Mouse (Mus musculus) CH12.LX (cell line): ENCODE measurements around the gene Fer. TPM values are rescaled to one million over a fixed set of nuclear protein-coding genes. Genes with fewer than 3 reads are reported as not detected.

Experiments used
- DNase-seq: peaks from one replicate; pipeline ENCODE4 v3.0.0-alpha.2; 2013; ENCODE audit errors: extremely low read depth
- H3K27ac ChIP-seq: 2 replicates; pipeline ENCODE4 v1.5.1; 2012; ENCODE audit warnings: low read depth, mild to moderate bottlenecking, control low read depth, moderate library complexity; ENCODE audit not compliant: insufficient read depth
- H3K27me3 ChIP-seq: replicated peaks from 2 replicates; pipeline ENCODE3; 2012; ENCODE audit warnings: inconsistent platforms
- H3K36me3 ChIP-seq, 2 experiments: replicated peaks in 1 of 2; 2 replicates each; pipeline versions ENCODE3 to v1.6.1; 2012; ENCODE audit warnings: inconsistent platforms in 1 of 2, low read length in 1 of 2, mild to moderate bottlenecking in 1 of 2, mixed read lengths in 1 of 2, moderate library complexity in 1 of 2; ENCODE audit not compliant: control insufficient read depth in 1 of 2, insufficient read depth in 1 of 2
- H3K4me1 ChIP-seq, 2 experiments: 2 replicates each; pipeline ENCODE4 v1.6.1; 2012; ENCODE audit warnings: inconsistent platforms in 1 of 2, moderate library complexity in 1 of 2; ENCODE audit not compliant: insufficient read depth in 2 of 2, control insufficient read depth in 1 of 2
- H3K4me2 ChIP-seq: 2 replicates; pipeline ENCODE4 v1.6.1; 2012; ENCODE audit warnings: low read depth, mild to moderate bottlenecking, control low read depth; ENCODE audit not compliant: poor library complexity, insufficient read depth, severe bottlenecking
- H3K4me3 ChIP-seq, 3 experiments: fragments of 150-350 bp in 1 of 3; sonication (generic) in 1 of 3; replicated peaks in 1 of 3; 2 replicates each; pipeline versions ENCODE3 to v1.5.1; 2011 to 2012; ENCODE audit warnings: low read depth in 2 of 3, low read length in 2 of 3, mild to moderate bottlenecking in 2 of 3, moderate library complexity in 2 of 3, control low read depth in 1 of 3, improper control_type of control experiment in 1 of 3, inconsistent platforms in 1 of 3, mixed read lengths in 1 of 3; ENCODE audit not compliant: poor library complexity in 1 of 3
- H3K79me2 ChIP-seq: replicated peaks from 2 replicates; pipeline ENCODE4 v1.6.1; 2012; ENCODE audit warnings: mild to moderate bottlenecking, moderate library complexity; ENCODE audit not compliant: control insufficient read depth, poor library complexity, insufficient read depth, severe bottlenecking; ENCODE audit errors: extremely low read depth
- H3K9ac ChIP-seq: 2 replicates; pipeline ENCODE4 v1.6.1; 2012; ENCODE audit warnings: low read depth, mild to moderate bottlenecking, control low read depth, moderate library complexity; ENCODE audit not compliant: insufficient read depth
- H3K9me3 ChIP-seq: replicated peaks from 2 replicates; pipeline ENCODE3; 2012; ENCODE audit warnings: low read length, inconsistent platforms, mixed read lengths
- BHLHE40 ChIP-seq: IDR thresholded peaks from 2 replicates; pipeline ENCODE4 v1.6.1; 2011; ENCODE audit warnings: mild to moderate bottlenecking, low read depth, low read length, improper control_type of control experiment
- CHD2 ChIP-seq: IDR thresholded peaks from 2 replicates; pipeline ENCODE4 v1.6.1; 2011; ENCODE audit warnings: low read length, improper control_type of control experiment
- CTCF ChIP-seq, 2 experiments: IDR thresholded peaks in 1 of 2; conservative IDR thresholded peaks in 1 of 2; 2 replicates each; pipeline ENCODE4 v1.5.1; 2011 to 2012; ENCODE audit warnings: low read depth in 2 of 2, low read length in 2 of 2, improper control_type of control experiment in 1 of 2, inconsistent platforms in 1 of 2, mild to moderate bottlenecking in 1 of 2, moderate library complexity in 1 of 2
- E2F4 ChIP-seq: IDR thresholded peaks from 2 replicates; pipeline ENCODE4 v1.6.1; 2011; ENCODE audit warnings: low read depth, low read length, improper control_type of control experiment; ENCODE audit not compliant: insufficient replicate concordance
- ELF1 ChIP-seq: IDR thresholded peaks from 2 replicates; pipeline ENCODE4 v1.6.1; 2014; ENCODE audit warnings: low read depth, mild to moderate bottlenecking, inconsistent platforms, low read length, improper control_type of control experiment
- EP300 ChIP-seq: IDR thresholded peaks from 2 replicates; pipeline ENCODE4 v1.6.1; 2011; ENCODE audit warnings: low read length, improper control_type of control experiment
- ETS1 ChIP-seq: conservative IDR thresholded peaks from 2 replicates; pipeline ENCODE4 v1.6.1; 2012; ENCODE audit warnings: low read depth, mild to moderate bottlenecking, inconsistent platforms, low read length, improper control_type of control experiment, moderate library complexity
- GABPA ChIP-seq: IDR thresholded peaks from 2 replicates; pipeline ENCODE4 v1.6.1; 2012; ENCODE audit warnings: low read depth, low read length, improper control_type of control experiment, inconsistent platforms; ENCODE audit not compliant: insufficient replicate concordance
- JUN ChIP-seq: IDR thresholded peaks from 2 replicates; pipeline ENCODE4 v1.6.1; 2011; ENCODE audit warnings: low read depth, mild to moderate bottlenecking, low read length, improper control_type of control experiment, moderate library complexity; ENCODE audit not compliant: insufficient read depth
- JUND ChIP-seq: conservative IDR thresholded peaks from 2 replicates; pipeline ENCODE4 v1.6.1; 2011; ENCODE audit warnings: low read depth, low read length, improper control_type of control experiment
- KAT2A ChIP-seq: IDR thresholded peaks from 2 replicates; pipeline ENCODE4 v1.6.1; 2012; ENCODE audit warnings: low read length, improper control_type of control experiment, inconsistent platforms; ENCODE audit not compliant: insufficient replicate concordance
- MAFK ChIP-seq: IDR thresholded peaks from 2 replicates; pipeline ENCODE4 v1.6.1; 2011; ENCODE audit warnings: low read length, improper control_type of control experiment; ENCODE audit not compliant: insufficient replicate concordance
- MAZ ChIP-seq: IDR thresholded peaks from 2 replicates; pipeline ENCODE4 v1.6.1; 2012; ENCODE audit warnings: low read depth, mild to moderate bottlenecking, inconsistent platforms, low read length, improper control_type of control experiment, moderate library complexity
- MEF2A ChIP-seq: IDR thresholded peaks from 2 replicates; pipeline ENCODE4 v1.6.1; 2014; ENCODE audit warnings: low read depth, mild to moderate bottlenecking, inconsistent platforms, low read length, improper control_type of control experiment, borderline replicate concordance
- MXI1 ChIP-seq: IDR thresholded peaks from 2 replicates; pipeline ENCODE4 v1.6.1; 2011; ENCODE audit warnings: mild to moderate bottlenecking, low read depth, low read length, improper control_type of control experiment
- NELFE ChIP-seq: IDR thresholded peaks from 2 replicates; pipeline ENCODE4 v1.6.1; 2011; ENCODE audit warnings: low read depth, low read length, improper control_type of control experiment
- NRF1 ChIP-seq: IDR thresholded peaks from 2 replicates; pipeline ENCODE4 v1.6.1; 2014; ENCODE audit warnings: low read depth, mild to moderate bottlenecking, inconsistent platforms, low read length, improper control_type of control experiment, moderate library complexity
- PAX5 ChIP-seq: IDR thresholded peaks from 2 replicates; pipeline ENCODE4 v1.6.1; 2012; ENCODE audit warnings: low read length, inconsistent platforms, mixed read lengths
- RAD21 ChIP-seq: IDR thresholded peaks from 2 replicates; pipeline ENCODE4 v1.6.1; 2011; ENCODE audit warnings: low read depth, mild to moderate bottlenecking, low read length, improper control_type of control experiment, moderate library complexity
- RCOR1 ChIP-seq: conservative IDR thresholded peaks from 2 replicates; pipeline ENCODE4 v1.6.1; 2012; ENCODE audit warnings: low read depth, mild to moderate bottlenecking, inconsistent platforms, low read length, improper control_type of control experiment
- SMC3 ChIP-seq: IDR thresholded peaks from 2 replicates; pipeline ENCODE4 v1.6.1; 2011; ENCODE audit warnings: low read depth, low read length, improper control_type of control experiment
- TCF12 ChIP-seq: IDR thresholded peaks from 2 replicates; pipeline ENCODE4 v1.6.1; 2014; ENCODE audit warnings: low read depth, mild to moderate bottlenecking, inconsistent platforms, low read length, improper control_type of control experiment
- UBTF ChIP-seq: IDR thresholded peaks from 2 replicates; pipeline ENCODE4 v1.6.1; 2012; ENCODE audit warnings: low read depth, mild to moderate bottlenecking, inconsistent platforms, low read length, improper control_type of control experiment, moderate library complexity
- USF2 ChIP-seq: conservative IDR thresholded peaks from 2 replicates; pipeline ENCODE4 v1.6.1; 2011; ENCODE audit warnings: low read depth, low read length, improper control_type of control experiment
- ZC3H11A ChIP-seq: IDR thresholded peaks from 2 replicates; pipeline ENCODE4 v1.6.1; 2012; ENCODE audit warnings: low read depth, mild to moderate bottlenecking, inconsistent platforms, low read length, improper control_type of control experiment
- ZMIZ1 ChIP-seq: IDR thresholded peaks from 2 replicates; pipeline ENCODE4 v1.6.1; 2012; ENCODE audit warnings: low read depth, mild to moderate bottlenecking, inconsistent platforms, low read length, improper control_type of control experiment
- ZNF384 ChIP-seq: IDR thresholded peaks from 2 replicates; pipeline ENCODE4 v1.6.1; 2012; ENCODE audit warnings: low read depth, low read length, improper control_type of control experiment, inconsistent platforms
- dilution Hi-C: fragments of 300-500 bp; cut with MboI; formaldehyde crosslinking; loops from 2 replicates; pipeline ENCODE4 v1.14.3; 2020; ENCODE audit warnings: low sequenced_read_pairs; ENCODE audit not compliant: extremely low pct_unique_long_range_greater_than_20kb, extremely low pct_ligation_motif_present
- in situ Hi-C: fragments of 300-500 bp; cut with MboI; formaldehyde crosslinking; loops from 3 replicates; pipeline ENCODE4 v1.14.3; 2019; ENCODE audit warnings: low sequenced_read_pairs, low pct_ligation_motif_present, low pct_unique_long_range_greater_than_20kb, mixed read lengths
- polyA plus RNA-seq: library from polyadenylated mRNA; unstranded; fragments of >175 nt; gene quantifications from 2 replicates; pipeline ENCODE4 v1.2.1, GENCODE M21; 2012; ENCODE audit warnings: low read depth; ENCODE audit not compliant: insufficient read length
- total RNA-seq, 2 experiments: library from RNA; depleted of rRNA; stranded (reverse); fragments of 300-350 nt in 1 of 2; fragments of >200 nt in 1 of 2; gene quantifications; 2 replicates each; pipeline ENCODE4 v1.2.3; 2012 to 2014

Gene Fer
- total and polyA plus RNA-seq, 3 experiments, result 4.3 to 4.9 (median 4.5) TPM

DNA sequence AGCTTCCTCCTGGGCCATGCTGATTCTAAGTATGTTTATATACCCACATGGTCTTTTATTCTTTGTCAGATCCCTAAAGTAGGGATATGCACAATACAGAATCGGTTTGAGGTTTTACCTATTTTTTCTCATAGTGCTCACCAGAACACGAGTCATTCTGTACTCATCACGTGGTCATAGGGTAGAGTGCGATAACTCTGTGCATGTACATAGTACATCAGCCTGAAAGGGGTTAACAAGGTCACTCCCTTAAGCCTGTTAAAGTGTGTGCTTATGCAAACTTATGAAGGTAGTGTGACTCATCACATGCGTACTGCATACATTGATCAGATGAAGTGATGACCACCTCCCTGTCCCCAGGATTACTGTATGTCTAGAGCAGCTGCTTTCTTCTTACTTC lies 245.9 kb downstream of the Fer start:
- no peak overlapping the region for H3K27ac ChIP-seq
- no peak for DNase-seq
- no peaks in the 10 kb centered on the region for H3K27me3 ChIP-seq
- no peaks in the 10 kb centered on the region for H3K79me2 ChIP-seq
- dilution Hi-C loops, result no loop called here
- no peaks in the 10 kb centered on the region for H3K36me3 ChIP-seq
- H3K4me3 ChIP-seq, result no peak overlapping the region
- TF ChIP-seq RAD21 (no peak), CTCF (conservative IDR thresholded peaks at IDR 0.05 in 1 of 2, IDR thresholded peaks at IDR 0.05 in 1 of 2; ENCODE audit: low read depth in 2 of 2, low read length in 2 of 2) (no peak), SMC3 (no peak), UBTF (no peak), ZC3H11A (no peak), MEF2A (no peak), ZNF384 (no peak), MXI1 (no peak), JUN (no peak), MAZ (no peak), NELFE (no peak), USF2 (no peak), MAFK (no peak), KAT2A (no peak), E2F4 (no peak)
- no peak overlapping the region for H3K4me2 ChIP-seq
- no peaks in the 10 kb centered on the region for H3K4me1 ChIP-seq
- in situ Hi-C loops, result no loop called here
- H3K9me3 ChIP-seq, result no peaks in the 10 kb centered on the region
- H3K9ac ChIP-seq, result no peak overlapping the region

GRCm38 (mm10) chr17:64109871-64110270 lies 247.0 kb downstream of the Fer start:
- no peak overlapping the region for H3K9ac ChIP-seq
- TF ChIP-seq E2F4, result no peak
- TF ChIP-seq ZC3H11A, result no peak
- no peak for TF ChIP-seq UBTF
- no peak for TF ChIP-seq GABPA
- no peak for TF ChIP-seq PAX5
- TF ChIP-seq BHLHE40, result no peak
- no peak for TF ChIP-seq MXI1
- TF ChIP-seq JUND, result no peak
- TF ChIP-seq NRF1, result no peak
- TF ChIP-seq RAD21, result no peak
- no peak for TF ChIP-seq TCF12
- TF ChIP-seq ZMIZ1, result no peak
- no peak for TF ChIP-seq ETS1
- no peak for TF ChIP-seq RCOR1
- no peak for TF ChIP-seq CHD2
- TF ChIP-seq KAT2A, result no peak
- no peak for TF ChIP-seq ELF1
- TF ChIP-seq EP300, result no peak
- no peaks in the 10 kb centered on the region for H3K79me2 ChIP-seq
- H3K4me1 ChIP-seq, result no peaks in the 10 kb centered on the region
- dilution Hi-C loops (no loop called here), in situ Hi-C loops (no loop called here)
- H3K27me3 ChIP-seq, result no peaks in the 10 kb centered on the region
- no peak overlapping the region for H3K4me3 ChIP-seq
- no peak overlapping the region for H3K4me2 ChIP-seq
- H3K9me3 ChIP-seq, result no peaks in the 10 kb centered on the region
- no peaks in the 10 kb centered on the region for H3K36me3 ChIP-seq
- no peak for DNase-seq
- no peak overlapping the region for H3K27ac ChIP-seq
